Mouse (Mus musculus): ENCODE data around the gene Polr3gl. TPM values are rescaled to one million over a fixed set of nuclear protein-coding genes. Genes with fewer than 3 reads are reported as not detected.

Gene Polr3gl
- polyA plus RNA-seq, 1 experiment = 30.6 TPM

DNA sequence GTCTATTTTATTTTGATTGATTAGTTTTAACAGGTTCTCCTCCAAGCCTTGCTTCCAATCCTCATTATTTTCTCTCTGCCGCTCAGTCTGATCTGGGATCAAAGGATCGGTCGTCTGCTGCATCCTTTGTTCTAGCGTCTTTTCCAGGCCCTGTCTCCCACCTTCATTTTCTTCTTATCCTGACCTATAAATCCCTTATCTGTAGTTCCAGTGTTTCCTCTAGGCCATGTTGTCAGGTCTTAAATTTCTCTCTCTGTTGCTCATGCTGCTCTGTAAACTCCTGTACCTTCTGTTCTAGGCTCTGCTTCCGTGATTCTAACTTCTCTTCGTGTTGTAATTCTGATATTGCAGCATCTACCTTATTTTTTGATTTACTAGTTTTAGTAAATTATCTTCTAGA is 53.2 kb downstream of the Polr3gl start:
- no peak overlapping the region for H3K27ac ChIP-seq (ENCODE audit: insufficient read depth, low read length)
- TF ChIP-seq CTCF (IDR thresholded peaks at IDR 0.05; ENCODE audit: borderline replicate concordance, insufficient read depth, low read length) (no peak), POLR2A (IDR thresholded peaks at IDR 0.05; ENCODE audit: low read depth, low read length) (no peak)
- no peak overlapping the region for H3K4me3 ChIP-seq (ENCODE audit: insufficient read depth, low read length)
- no peaks in the 10 kb centered on the region for H3K4me1 ChIP-seq (ENCODE audit: control insufficient read depth, insufficient read depth, low read length)

- TF ChIP-seq POLR2A (IDR thresholded peaks at IDR 0.05; ENCODE audit: low read depth, low read length) (no peak), CTCF (IDR thresholded peaks at IDR 0.05; ENCODE audit: borderline replicate concordance, insufficient read depth, low read length) (no peak)
These were observed 54.7 kb downstream of the Polr3gl start for GRCm38 (mm10) chr3:96539316-96539715.

DNA sequence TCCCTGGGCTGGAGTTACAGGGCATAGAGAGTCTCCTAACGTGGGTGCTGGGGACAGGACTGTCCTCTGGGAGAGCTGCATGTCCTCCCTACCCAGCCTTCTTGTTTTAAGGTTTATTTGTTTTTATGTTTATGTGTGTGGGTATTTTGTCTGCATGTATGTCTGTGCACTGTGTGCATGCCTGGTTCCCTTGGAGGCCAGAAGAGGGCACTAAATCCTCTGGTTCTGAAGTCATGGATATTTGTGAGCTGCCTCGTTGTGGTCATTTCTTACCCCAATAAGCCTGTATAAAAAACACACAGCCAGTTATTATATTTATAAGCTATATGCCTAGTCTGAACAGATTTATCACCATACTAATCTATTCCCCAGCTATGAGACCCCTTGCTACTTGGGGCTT is 59.7 kb downstream of the Polr3gl start:
- no peak for TF ChIP-seq CTCF (IDR thresholded peaks at IDR 0.05; ENCODE audit: borderline replicate concordance, insufficient read depth, low read length)
- TF ChIP-seq POLR2A (IDR thresholded peaks at IDR 0.05; ENCODE audit: low read depth, low read length) = no peak
- Histone ChIP-seq H3K4me1 (ENCODE audit: control insufficient read depth, insufficient read depth, low read length) (no peaks in the 10 kb centered on the region), H3K27ac (ENCODE audit: insufficient read depth, low read length) (no peak overlapping the region), H3K4me3 (ENCODE audit: insufficient read depth, low read length) (no peak overlapping the region)

More at GRCm38 (mm10) chr3:96539316-96539715, 54.7 kb downstream of the Polr3gl start:
- Histone ChIP-seq H3K4me3 (ENCODE audit: insufficient read depth, low read length) (no peak overlapping the region), H3K4me1 (ENCODE audit: control insufficient read depth, insufficient read depth, low read length) (no peaks in the 10 kb centered on the region), H3K27ac (ENCODE audit: insufficient read depth, low read length) (no peak overlapping the region)

DNA sequence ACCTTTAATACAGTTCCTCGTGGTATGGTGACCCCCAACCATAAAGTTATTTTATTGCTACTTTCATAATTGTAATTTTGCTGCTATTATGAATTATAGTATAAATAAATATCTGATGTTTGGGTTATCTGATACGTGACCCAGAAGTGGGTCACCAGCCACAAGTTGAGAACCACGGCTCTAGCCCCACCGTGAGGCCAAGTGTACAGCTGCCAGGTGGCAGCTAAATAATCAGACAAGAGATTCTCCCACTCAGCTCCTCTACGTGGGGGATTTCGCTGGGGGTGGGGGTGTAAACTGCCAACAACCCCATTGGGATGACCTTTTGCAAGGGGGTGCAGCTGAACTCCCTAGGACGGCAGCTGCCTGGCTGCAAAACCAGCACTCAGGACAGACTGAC is 61.9 kb downstream of the Polr3gl start:
- no peak overlapping the region for H3K4me3 ChIP-seq (ENCODE audit: insufficient read depth, low read length)
- no peak for TF ChIP-seq POLR2A (IDR thresholded peaks at IDR 0.05; ENCODE audit: low read depth, low read length)
- no peak for TF ChIP-seq CTCF (IDR thresholded peaks at IDR 0.05; ENCODE audit: borderline replicate concordance, insufficient read depth, low read length)

GRCm38 (mm10) chr3:96528506-96528905 is 65.5 kb downstream of the Polr3gl start:
- H3K4me1 ChIP-seq (ENCODE audit: control insufficient read depth, insufficient read depth, low read length) = no peaks in the 10 kb centered on the region
- no peak overlapping the region for H3K4me3 ChIP-seq (ENCODE audit: insufficient read depth, low read length)
- no peak overlapping the region for H3K27ac ChIP-seq (ENCODE audit: insufficient read depth, low read length)
- no peak for TF ChIP-seq POLR2A (IDR thresholded peaks at IDR 0.05; ENCODE audit: low read depth, low read length)
- no peak for TF ChIP-seq CTCF (IDR thresholded peaks at IDR 0.05; ENCODE audit: borderline replicate concordance, insufficient read depth, low read length)

More for the DNA sequence above, 61.9 kb downstream of the Polr3gl start:
- H3K27ac ChIP-seq (ENCODE audit: insufficient read depth, low read length) = no peak overlapping the region
- no peaks in the 10 kb centered on the region for H3K4me1 ChIP-seq (ENCODE audit: control insufficient read depth, insufficient read depth, low read length)

Other genes with a start within 250 kb of the Polr3gl start
- not detected in 2 replicates for gene BC107364, start 141.9 kb downstream of the Polr3gl start, polyA plus RNA-seq (2011; ENCODE audit: insufficient read length, low read depth, missing spikeins)
- not detected in 2 replicates for gene Hfe2, start 69.0 kb downstream of the Polr3gl start, polyA plus RNA-seq (2011; ENCODE audit: insufficient read length, low read depth, missing spikeins)
- gene Txnip, start 36.2 kb downstream of the Polr3gl start, polyA plus RNA-seq (2011; ENCODE audit: insufficient read length, low read depth, missing spikeins) = 37.6 and 98.8 TPM in 2 replicates
- gene Gm16253, start 17.2 kb downstream of the Polr3gl start, polyA plus RNA-seq (2011; ENCODE audit: insufficient read length, low read depth, missing spikeins) = not detected in 2 replicates
- 5.1 and 7.4 TPM in 2 replicates for gene Ankrd34a, start 2.5 kb upstream of the Polr3gl start, polyA plus RNA-seq (2011; ENCODE audit: insufficient read length, low read depth, missing spikeins)
- 109 and 123 TPM in 2 replicates for gene Lix1l, start 7.0 kb upstream of the Polr3gl start, polyA plus RNA-seq (2011; ENCODE audit: insufficient read length, low read depth, missing spikeins)
- 108 and 113 TPM in 2 replicates for gene Rbm8a, start 35.8 kb upstream of the Polr3gl start, polyA plus RNA-seq (2011; ENCODE audit: insufficient read length, low read depth, missing spikeins)
- 31.3 and 35.5 TPM in 2 replicates for gene Pex11b, start 41.2 kb upstream of the Polr3gl start, polyA plus RNA-seq (2011; ENCODE audit: insufficient read length, low read depth, missing spikeins)
- gene Gm42957, start 41.3 kb upstream of the Polr3gl start, polyA plus RNA-seq (2011; ENCODE audit: insufficient read length, low read depth, missing spikeins) = 0.28 and 0.30 TPM in 2 replicates
- gene Itga10, start 51.4 kb upstream of the Polr3gl start, polyA plus RNA-seq (2011; ENCODE audit: insufficient read length, low read depth, missing spikeins) = 1.7 and 2.0 TPM in 2 replicates
- 0.23 and 0.67 TPM in 2 replicates for gene Ankrd35, start 76.0 kb upstream of the Polr3gl start, polyA plus RNA-seq (2011; ENCODE audit: insufficient read length, low read depth, missing spikeins)
- gene Pias3, start 102.2 kb upstream of the Polr3gl start, polyA plus RNA-seq (2011; ENCODE audit: insufficient read length, low read depth, missing spikeins) = 40.9 and 46.0 TPM in 2 replicates
- gene Nudt17, start 114.4 kb upstream of the Polr3gl start, polyA plus RNA-seq (2011; ENCODE audit: insufficient read length, low read depth, missing spikeins) = 4.4 and 5.2 TPM in 2 replicates
- gene Polr3c, start 133.4 kb upstream of the Polr3gl start, polyA plus RNA-seq (2011; ENCODE audit: insufficient read length, low read depth, missing spikeins) = 28.3 and 35.1 TPM in 2 replicates
- gene Rnf115, start 133.5 kb upstream of the Polr3gl start, polyA plus RNA-seq (2011; ENCODE audit: insufficient read length, low read depth, missing spikeins) = 30.9 and 38.9 TPM in 2 replicates
- not detected in 2 replicates for gene Pdzk1, start 235.1 kb upstream of the Polr3gl start, polyA plus RNA-seq (2011; ENCODE audit: insufficient read length, low read depth, missing spikeins)
- gene Cd160, start 235.2 kb upstream of the Polr3gl start, polyA plus RNA-seq (2011; ENCODE audit: insufficient read length, low read depth, missing spikeins) = not detected in 2 replicates

Measured in embryonic fibroblast, embryonic 13.5 days (primary cell).